Mouse (Mus musculus) forebrain, embryonic 11.5 days (tissue): ENCODE data around the gene Kit. TPM values are rescaled to one million over a fixed set of nuclear protein-coding genes. Genes with fewer than 3 reads are reported as not detected.

Experiments
- ATAC-seq: fragments of 200-750 bp; cut with Nextera tagmentation; replicated peaks from 2 replicates; pipeline ENCODE4 v1.8.0; 2017; ENCODE audit warnings: moderate TSS enrichment; ENCODE audit not compliant: low FRiP score
- DNase-seq: peaks from one replicate; pipeline ENCODE4 v3.0.0-alpha.2; 2017; ENCODE audit warnings: low spot score
- H3K27ac ChIP-seq: fragments of 300-500 bp; sonication (generic); 2 replicates; pipeline ENCODE4 v1.5.1; 2014; ENCODE audit warnings: low read depth, low read length
- H3K27me3 ChIP-seq: fragments of 300-500 bp; sonication (generic); 2 replicates; pipeline ENCODE4 v1.6.1; 2014; ENCODE audit warnings: mild to moderate bottlenecking, low read length, mixed read lengths; ENCODE audit not compliant: control insufficient read depth, insufficient read depth
- H3K36me3 ChIP-seq: fragments of 300-500 bp; sonication (generic); 2 replicates; pipeline ENCODE4 v1.6.1; 2014; ENCODE audit warnings: mild to moderate bottlenecking, low read length, moderate library complexity, mixed read lengths; ENCODE audit not compliant: control insufficient read depth, insufficient read depth
- H3K4me1 ChIP-seq: fragments of 300-500 bp; sonication (generic); replicated peaks from 2 replicates; pipeline ENCODE4 v1.6.1; 2014; ENCODE audit warnings: low read length, mixed read lengths; ENCODE audit not compliant: control insufficient read depth, insufficient read depth
- H3K4me2 ChIP-seq: fragments of 300-500 bp; sonication (generic); 2 replicates; pipeline ENCODE4 v1.6.1; 2014; ENCODE audit warnings: low read depth, mild to moderate bottlenecking, low read length, moderate library complexity, mixed read lengths; ENCODE audit not compliant: severe bottlenecking
- H3K4me3 ChIP-seq: fragments of 300-500 bp; sonication (generic); 2 replicates; pipeline ENCODE4 v1.5.1; 2014; ENCODE audit warnings: low read depth, low read length
- H3K9ac ChIP-seq: fragments of 300-500 bp; sonication (generic); 2 replicates; pipeline ENCODE4 v1.6.1; 2014; ENCODE audit warnings: low read length
- H3K9me3 ChIP-seq: fragments of 300-500 bp; sonication (generic); 2 replicates; pipeline ENCODE4 v1.6.1; 2016; ENCODE audit warnings: low read length, mixed read lengths; ENCODE audit not compliant: control insufficient read depth
- WGBS: fragments of 180-500 bp; shearing (Covaris S2); extraction: QIAGEN DNeasy Blood & Tissue Kit; methylation state at CpG from one replicate; pipeline ENCODE4 v1.1.7; 2014; 5-methylcytosine and 5-hydroxymethylcytosine counted together
- polyA plus RNA-seq: library from polyadenylated mRNA; unstranded; fragments of >200 nt; fragmentation: Nextera tagmentation; extraction: Ambion mirVana; gene quantifications from 2 replicates; pipeline ENCODE4 v1.2.1, GENCODE M21; 2014

Kit gene
- polyA plus RNA-seq, 1 experiment from 2014 or later: 22.9 TPM

DNA sequence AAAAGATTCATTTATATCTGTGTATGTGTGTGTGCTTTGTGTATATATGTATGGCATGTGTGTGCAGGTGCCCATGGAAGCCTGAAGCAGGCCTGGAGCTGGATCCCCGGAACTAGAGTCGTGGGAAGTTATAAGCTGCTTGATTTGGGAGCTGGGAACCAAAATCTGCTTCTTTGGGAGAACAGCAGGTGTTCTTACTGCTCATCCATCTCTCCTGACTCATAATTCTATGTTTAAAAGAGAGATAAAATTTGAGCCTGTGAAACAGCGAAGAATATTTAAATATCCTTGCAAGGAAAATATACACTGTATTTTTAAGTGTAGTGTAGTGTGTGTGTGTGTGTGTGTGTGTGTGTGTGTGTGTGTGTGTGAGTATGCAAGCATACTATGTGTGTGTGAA lies 21.7 kb upstream of the Kit start:
- no peak for DNase-seq
- H3K9ac ChIP-seq: no peak overlapping the region
- no peaks in the 10 kb centered on the region for H3K4me1 ChIP-seq
- WGBS: 85% methylated on average over 3 of the region's 3 CpGs
- no peaks in the 10 kb centered on the region for H3K9me3 ChIP-seq
- ATAC-seq: no peak
- H3K36me3 ChIP-seq: no peaks in the 10 kb centered on the region
- no peak overlapping the region for H3K4me2 ChIP-seq
- H3K4me3 ChIP-seq: no peak overlapping the region
- H3K27ac ChIP-seq: no peak overlapping the region
- H3K27me3 ChIP-seq: no peaks in the 10 kb centered on the region

DNA sequence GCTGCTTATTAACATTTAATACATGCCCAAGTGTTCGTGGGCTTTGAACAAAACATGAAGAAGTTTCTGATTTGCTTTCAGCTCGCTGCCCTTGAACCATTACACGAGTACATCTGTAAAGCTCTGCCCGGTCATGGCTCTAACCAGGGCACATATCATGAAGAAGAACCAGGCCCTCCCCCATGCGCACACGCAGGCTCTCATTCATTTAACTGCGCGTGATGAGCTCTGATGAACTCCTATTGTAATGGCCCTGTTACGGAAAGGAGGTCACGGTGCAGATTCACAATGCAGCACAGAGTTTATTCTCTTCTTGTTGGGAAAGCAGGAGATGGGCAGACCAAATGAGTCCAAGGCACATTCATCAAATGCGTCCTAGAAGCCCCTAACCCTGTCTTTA lies 17.1 kb upstream of the Kit start:
- H3K27ac ChIP-seq: no peak overlapping the region
- ATAC-seq (no peak), DNase-seq (no peak)
- no peaks in the 10 kb centered on the region for H3K9me3 ChIP-seq
- H3K4me1 ChIP-seq: no peaks in the 10 kb centered on the region
- no peak overlapping the region for H3K4me2 ChIP-seq
- 78% methylated on average over 11 of the region's 11 CpGs for WGBS
- no peaks in the 10 kb centered on the region for H3K36me3 ChIP-seq
- no peaks in the 10 kb centered on the region for H3K27me3 ChIP-seq
- H3K4me3 ChIP-seq: no peak overlapping the region
- no peak overlapping the region for H3K9ac ChIP-seq

DNA sequence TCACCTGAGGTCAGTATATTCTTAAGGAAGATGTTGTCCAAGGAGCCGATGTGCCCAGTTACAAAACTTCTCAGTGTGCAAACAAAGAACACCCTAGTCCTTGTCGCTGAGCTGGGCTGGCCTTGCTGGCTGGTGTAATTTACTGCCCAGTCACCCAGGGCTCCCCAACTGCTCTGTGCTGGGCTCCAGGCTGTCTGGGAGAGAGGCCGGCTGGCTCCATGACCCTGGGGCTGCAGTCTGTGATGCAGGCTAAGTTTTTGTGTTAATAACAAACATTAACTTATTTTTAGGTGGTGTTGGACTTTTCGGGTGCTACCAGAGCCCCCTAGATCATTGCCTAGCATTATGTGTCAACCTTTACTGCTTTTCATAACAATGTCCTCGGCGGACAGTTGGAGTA lies 15.4 kb upstream of the Kit start:
- H3K9ac ChIP-seq: no peak overlapping the region
- no peak overlapping the region for H3K4me2 ChIP-seq
- WGBS: 88% methylated on average over 6 of the region's 6 CpGs
- DNase-seq (no peak), ATAC-seq (no peak)
- no peaks in the 10 kb centered on the region for H3K27me3 ChIP-seq
- H3K27ac ChIP-seq: no peak overlapping the region
- no peaks in the 10 kb centered on the region for H3K36me3 ChIP-seq
- H3K9me3 ChIP-seq: no peaks in the 10 kb centered on the region
- H3K4me1 ChIP-seq: no peaks in the 10 kb centered on the region
- H3K4me3 ChIP-seq: no peak overlapping the region

DNA sequence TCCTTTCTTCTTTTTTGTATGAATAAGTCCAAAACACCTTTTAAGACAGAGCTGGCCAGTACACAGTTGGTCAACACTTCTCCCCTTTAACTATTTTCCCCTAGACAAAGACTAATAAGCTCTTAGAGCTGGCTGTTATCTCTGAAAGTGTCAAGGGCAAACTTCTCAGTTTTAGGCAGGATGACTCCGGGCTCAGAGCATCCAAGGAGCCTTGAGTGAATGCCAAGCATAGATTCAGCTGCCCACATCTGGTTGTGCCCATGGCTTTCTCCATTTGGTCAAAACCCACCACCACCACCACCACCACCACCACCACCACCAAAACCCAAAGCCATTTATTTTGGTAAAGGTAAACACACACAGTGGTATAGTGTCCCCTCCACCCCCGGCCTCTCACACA lies 13.5 kb upstream of the Kit start:
- H3K4me2 ChIP-seq: no peak overlapping the region
- no peak overlapping the region for H3K9ac ChIP-seq
- WGBS: 90% methylated on average over 2 of the region's 2 CpGs
- H3K9me3 ChIP-seq: no peaks in the 10 kb centered on the region
- no peak overlapping the region for H3K27ac ChIP-seq
- ATAC-seq (no peak), DNase-seq (no peak)
- H3K4me1 ChIP-seq: no peaks in the 10 kb centered on the region
- no peaks in the 10 kb centered on the region for H3K36me3 ChIP-seq
- H3K4me3 ChIP-seq: no peak overlapping the region
- no peaks in the 10 kb centered on the region for H3K27me3 ChIP-seq

DNA sequence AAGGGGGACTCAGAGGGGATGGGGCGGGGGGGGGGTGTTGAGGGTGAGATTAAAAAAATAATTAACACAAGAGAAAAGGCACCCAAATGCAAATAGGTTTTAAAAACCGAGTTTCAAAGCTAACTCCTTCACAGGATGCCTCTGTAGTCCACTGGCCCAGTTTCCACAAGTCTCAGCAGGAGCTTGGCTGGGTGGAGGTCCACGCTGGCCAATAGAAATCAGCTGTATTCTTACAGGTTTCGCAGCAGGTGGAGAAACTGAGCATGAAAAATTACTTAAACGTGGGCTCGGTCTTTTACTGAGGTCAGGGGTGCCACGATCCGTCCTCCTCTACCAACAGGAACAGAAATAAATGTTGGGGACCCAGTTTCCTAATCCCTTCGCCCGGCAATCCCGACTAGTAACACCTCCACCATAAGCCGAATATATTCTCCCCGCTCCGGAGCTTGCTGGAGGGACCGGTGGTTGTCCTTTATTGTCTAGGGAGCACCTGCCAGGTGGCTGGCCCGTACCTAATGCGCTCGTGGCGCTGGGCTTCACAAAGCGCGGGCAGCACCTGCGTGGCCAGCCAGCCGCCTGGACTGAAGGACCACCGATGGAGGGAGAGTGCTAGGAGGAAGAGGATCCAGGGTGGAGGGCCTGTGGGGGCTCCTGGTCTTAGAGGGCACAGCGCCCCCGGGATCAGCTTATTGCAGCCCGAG lies 415 bp upstream of the Kit start:
- Histone ChIP-seq H3K27ac (no peak overlapping the region), H3K36me3 (no peaks in the 10 kb centered on the region), H3K4me2 (peak overlapping the region; percentile 99), H3K4me3 (peak overlapping the region; percentile 59), H3K9ac (peak overlapping the region; percentile 73), H3K27me3 (peaks cover 15% of the 10 kb centered on the region; the same call in 1 of the 2 replicates), H3K4me1 (peaks cover 8% of the 10 kb centered on the region), H3K9me3 (no peaks in the 10 kb centered on the region)
- 2% methylated on average over 27 of the region's 27 CpGs for WGBS
- DNase-seq (no peak), ATAC-seq (no peak; the same call in 1 of the 2 replicates)

DNA sequence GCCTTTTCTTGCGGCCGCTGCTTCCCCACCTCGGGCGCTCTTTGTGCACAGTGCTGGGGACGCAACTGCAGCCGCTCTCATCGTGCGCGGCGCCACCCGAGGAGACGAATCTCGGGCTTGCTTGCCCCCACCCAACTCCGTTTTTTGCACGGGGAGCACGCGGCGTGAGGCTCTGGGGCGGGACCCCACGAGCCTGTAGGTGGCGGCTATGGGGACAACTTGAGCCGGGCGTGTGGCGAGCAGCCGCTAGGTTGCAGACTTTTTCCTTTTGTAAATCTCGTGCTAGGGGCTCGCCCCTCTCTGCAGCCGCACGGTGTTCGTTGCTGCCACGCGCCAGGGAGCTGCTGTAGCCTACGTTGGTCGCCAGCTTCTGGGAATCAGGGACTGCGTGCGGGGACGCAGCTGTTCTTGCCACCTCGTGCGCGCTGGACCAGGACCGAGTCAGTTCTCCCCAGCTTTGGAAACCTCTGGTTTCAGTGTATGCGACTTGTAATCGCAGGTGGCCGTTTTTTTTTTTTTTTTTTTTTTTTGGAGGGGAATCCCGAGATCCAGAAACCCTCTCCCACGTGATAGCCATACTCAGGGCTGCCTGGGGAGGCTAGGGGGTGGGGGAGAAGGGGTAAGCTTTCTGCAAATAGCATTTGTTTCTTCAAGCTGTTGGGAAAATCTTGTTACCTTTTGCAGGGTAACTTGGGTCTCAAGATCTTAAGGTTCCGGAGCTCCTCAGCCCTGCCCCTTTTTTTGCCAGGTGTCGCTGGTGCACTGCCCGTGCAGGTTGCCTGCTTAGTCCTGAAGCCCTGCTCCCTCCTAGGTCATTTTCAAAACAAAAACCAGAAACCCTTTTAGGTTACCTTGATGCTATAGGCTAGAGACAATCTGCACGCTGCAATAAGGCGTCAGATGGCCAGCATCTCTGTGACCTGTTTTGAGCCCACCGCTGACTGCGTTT lies 1.1 kb downstream of the Kit start:
- Histone ChIP-seq H3K27me3 (peaks cover 15% of the 10 kb centered on the region; the same call in 1 of the 2 replicates), H3K36me3 (no peaks in the 10 kb centered on the region), H3K4me2 (peak overlapping the region; percentile 99), H3K9ac (peak overlapping the region; percentile 73), H3K27ac (no peak overlapping the region), H3K9me3 (no peaks in the 10 kb centered on the region), H3K4me3 (peak overlapping the region; percentile 59), H3K4me1 (peaks cover 8% of the 10 kb centered on the region)
- DNase-seq (peak; percentile 87), ATAC-seq (peak; percentile 67)
- WGBS: under 1% methylated on average over 53 of the region's 53 CpGs

DNA sequence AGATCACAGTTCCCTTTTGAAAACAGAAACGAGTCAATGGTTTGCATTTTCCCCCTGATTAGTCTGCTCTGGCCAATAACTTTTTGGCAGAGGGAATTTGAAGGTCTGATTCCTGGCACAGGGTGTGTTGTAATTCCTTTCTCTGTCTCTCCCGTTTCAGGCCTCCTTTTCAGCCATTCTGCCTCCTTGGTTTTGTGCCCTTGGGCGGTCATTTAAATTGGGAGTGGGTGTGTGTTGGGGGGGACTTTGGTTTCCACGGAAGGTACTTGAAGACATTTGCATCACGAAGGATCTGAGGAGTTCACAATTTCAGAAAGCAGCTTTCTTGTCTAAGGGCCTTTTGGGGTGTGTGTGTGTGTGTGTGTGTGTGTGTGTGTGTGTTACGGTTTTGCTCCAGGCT lies 2.0 kb downstream of the Kit start:
- H3K4me2 ChIP-seq: peak overlapping the region; percentile 99; the same call in 1 of the 2 replicates
- no peak for DNase-seq
- H3K27ac ChIP-seq: no peak overlapping the region
- no peak for ATAC-seq
- WGBS: 25% methylated on average over 6 of the region's 6 CpGs
- peak overlapping the region; percentile 59; the same call in 1 of the 2 replicates for H3K4me3 ChIP-seq
- no peaks in the 10 kb centered on the region for H3K9me3 ChIP-seq
- H3K9ac ChIP-seq: no peak overlapping the region
- H3K4me1 ChIP-seq: peaks cover 8% of the 10 kb centered on the region
- H3K27me3 ChIP-seq: peaks cover 15% of the 10 kb centered on the region; the same call in 1 of the 2 replicates
- H3K36me3 ChIP-seq: no peaks in the 10 kb centered on the region

DNA sequence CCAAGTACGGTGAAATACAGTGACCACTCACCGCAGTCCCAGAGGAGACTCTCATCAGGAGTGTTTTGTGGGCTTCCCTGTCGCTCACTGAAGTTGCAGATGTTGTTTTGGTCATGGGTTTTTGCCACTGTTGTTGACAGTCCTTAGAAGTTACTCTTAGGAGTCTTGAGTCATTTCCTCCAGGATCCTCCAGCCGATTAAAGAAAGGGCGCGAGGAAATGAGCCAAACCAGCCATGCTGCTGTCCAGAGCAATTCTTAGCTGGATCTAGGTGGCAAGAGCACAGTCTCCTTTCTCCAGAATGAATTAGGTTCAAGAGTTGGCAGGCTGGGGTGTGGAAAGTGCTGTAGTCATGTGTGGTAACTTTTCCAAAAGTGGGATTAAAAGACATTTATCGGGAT lies 3.4 kb downstream of the Kit start:
- DNase-seq (no peak), ATAC-seq (no peak)
- Histone ChIP-seq H3K27me3 (peaks cover 15% of the 10 kb centered on the region; the same call in 1 of the 2 replicates), H3K27ac (no peak overlapping the region), H3K9ac (no peak overlapping the region), H3K4me2 (no peak overlapping the region), H3K4me1 (peaks cover 8% of the 10 kb centered on the region), H3K4me3 (no peak overlapping the region), H3K9me3 (no peaks in the 10 kb centered on the region), H3K36me3 (no peaks in the 10 kb centered on the region)
- WGBS: 81% methylated on average over 7 of the region's 7 CpGs
